Mouse (Mus musculus) neural tube, embryonic 15.5 days (tissue): ENCODE results near the gene Zfp37. TPM values are rescaled to one million over a fixed set of nuclear protein-coding genes. Genes with fewer than 3 reads are reported as not detected.
A peak's percentile ranks its signal among the peaks of the same experiment; 100 is the strongest.
"Not testable (repeated sequence)": the region's sequence is repeated elsewhere in the genome, so short reads cannot be mapped to it uniquely, and the experiment has no call there.

Experiments
- ATAC-seq: fragments of 200-750 bp; cut with Nextera tagmentation; 2 replicates; pipeline ENCODE4 v1.8.0; 2017; ENCODE audit warnings: mild to moderate bottlenecking, moderate TSS enrichment, moderate library complexity; ENCODE audit not compliant: low FRiP score
- H3K27ac ChIP-seq: fragments of 300-500 bp; sonication (generic); replicated peaks from 2 replicates; pipeline ENCODE4 v1.5.1; 2015; ENCODE audit warnings: mild to moderate bottlenecking, inconsistent platforms
- H3K27me3 ChIP-seq: fragments of 300-500 bp; sonication (generic); replicated peaks from 2 replicates; pipeline ENCODE4 v1.6.1; 2015; ENCODE audit warnings: inconsistent platforms
- H3K36me3 ChIP-seq: fragments of 300-500 bp; sonication (generic); 2 replicates; pipeline ENCODE4 v1.6.1; 2015; ENCODE audit warnings: inconsistent platforms
- H3K4me1 ChIP-seq: fragments of 300-500 bp; sonication (generic); 2 replicates; pipeline ENCODE4 v1.6.1; 2015; ENCODE audit warnings: inconsistent platforms
- H3K4me2 ChIP-seq: fragments of 300-500 bp; sonication (generic); 2 replicates; pipeline ENCODE4 v1.6.1; 2015; ENCODE audit warnings: inconsistent platforms, mild to moderate bottlenecking, moderate library complexity
- H3K4me3 ChIP-seq: fragments of 300-500 bp; sonication (generic); replicated peaks from 2 replicates; pipeline ENCODE4 v1.5.1; 2015; ENCODE audit warnings: mild to moderate bottlenecking, inconsistent platforms
- H3K9ac ChIP-seq: fragments of 300-500 bp; sonication (generic); replicated peaks from 2 replicates; pipeline ENCODE4 v1.6.1; 2015; ENCODE audit warnings: mild to moderate bottlenecking, inconsistent platforms
- H3K9me3 ChIP-seq: fragments of 300-500 bp; sonication (generic); replicated peaks from 2 replicates; pipeline ENCODE4 v1.6.1; 2016; ENCODE audit warnings: inconsistent platforms
- WGBS: fragments of 180-500 bp; shearing (Covaris S2); methylation state at CpG from one replicate; pipeline ENCODE4 v1.1.7; 2015; ENCODE audit warnings: mixed read lengths; 5-methylcytosine and 5-hydroxymethylcytosine counted together
- polyA plus RNA-seq: library from polyadenylated mRNA; unstranded; fragments of >200 nt; fragmentation: Nextera tagmentation; extraction: Ambion mirVana; gene quantifications from 2 replicates; pipeline ENCODE4 v1.2.1, GENCODE M21; 2015

Gene Zfp37
- 23.2 and 25.9 TPM in 2 replicates for polyA plus RNA-seq

GRCm38 (mm10) chr4:62230769-62231168 lies at the start of gene Zfp37:
TSS of gene Zfp37 (minus strand) at chr4:62231047.
- no peaks in the 10 kb centered on the region for H3K9me3 ChIP-seq
- no peaks in the 10 kb centered on the region for H3K36me3 ChIP-seq
- no peak for ATAC-seq
- no peaks in the 10 kb centered on the region for H3K27me3 ChIP-seq
- H3K4me1 ChIP-seq: no peaks in the 10 kb centered on the region
- H3K27ac ChIP-seq: no peak within 1 kb of the TSS
- H3K4me2 ChIP-seq: no peak within 1 kb of the TSS
- H3K4me3 ChIP-seq: no peak within 1 kb of the TSS
- H3K9ac ChIP-seq: no peak within 1 kb of the TSS
- 74% methylated on average over 13 of the region's 13 CpGs for WGBS

GRCm38 (mm10) chr4:62278081-62278480 lies 47.2 kb upstream of the Zfp37 start:
- WGBS: 47% methylated on average over 4 of the region's 4 CpGs
- Histone ChIP-seq H3K9ac (no peak overlapping the region), H3K4me3 (no peak overlapping the region), H3K36me3 (no peaks in the 10 kb centered on the region), H3K27me3 (no peaks in the 10 kb centered on the region), H3K27ac (no peak overlapping the region), H3K9me3 (no peaks in the 10 kb centered on the region), H3K4me1 (0 out of 2 replicates have a peak, but pooled peaks cover 7% of the 10 kb centered on the region), H3K4me2 (no peak overlapping the region)
- ATAC-seq: no peak

- 0 out of 2 replicates have a peak, but pooled peaks cover 7% of the 10 kb centered on the region for H3K4me1 ChIP-seq
- no peak for ATAC-seq
- H3K4me3 ChIP-seq: no peak overlapping the region
- H3K4me2 ChIP-seq: no peak overlapping the region
- H3K9me3 ChIP-seq: no peaks in the 10 kb centered on the region
- H3K27me3 ChIP-seq: no peaks in the 10 kb centered on the region
- 81% methylated on average over 3 of the region's 3 CpGs for WGBS
- H3K27ac ChIP-seq: no peak overlapping the region
- no peaks in the 10 kb centered on the region for H3K36me3 ChIP-seq
- no peak overlapping the region for H3K9ac ChIP-seq
Measured at GRCm38 (mm10) chr4:62277222-62277621, 46.4 kb upstream of the Zfp37 start.

- Histone ChIP-seq H3K4me2 (no peak overlapping the region), H3K4me3 (no peak overlapping the region), H3K9me3 (no peaks in the 10 kb centered on the region), H3K36me3 (no peaks in the 10 kb centered on the region), H3K9ac (no peak overlapping the region), H3K4me1 (0 out of 2 replicates have a peak, but pooled peaks cover 7% of the 10 kb centered on the region), H3K27me3 (no peaks in the 10 kb centered on the region), H3K27ac (no peak overlapping the region)
- ATAC-seq: no peak
- WGBS: 90% methylated on average over 10 of the region's 10 CpGs
Measured at GRCm38 (mm10) chr4:62276642-62277041, 45.8 kb upstream of the Zfp37 start.

- H3K4me2 ChIP-seq: no peak overlapping the region
Measured at GRCm38 (mm10) chr4:62274841-62275536, 44.1 kb upstream of the Zfp37 start.

GRCm38 (mm10) chr4:62273916-62274315 lies 43.1 kb upstream of the Zfp37 start:
- no peak overlapping the region for H3K4me2 ChIP-seq
- H3K4me1 ChIP-seq: 0 out of 2 replicates have a peak, but pooled peaks cover 7% of the 10 kb centered on the region
- no peaks in the 10 kb centered on the region for H3K27me3 ChIP-seq
- no peaks in the 10 kb centered on the region for H3K9me3 ChIP-seq
- 88% methylated on average over 10 of the region's 10 CpGs for WGBS
- no peak overlapping the region for H3K9ac ChIP-seq
- H3K36me3 ChIP-seq: no peaks in the 10 kb centered on the region
- no peak overlapping the region for H3K27ac ChIP-seq
- H3K4me3 ChIP-seq: no peak overlapping the region
- no peak for ATAC-seq

More at GRCm38 (mm10) chr4:62274841-62275536, 44.1 kb upstream of the Zfp37 start:
- H3K9ac ChIP-seq: no peak overlapping the region
- ATAC-seq: peak; percentile 77; the same call in 1 of the 2 replicates
- no peaks in the 10 kb centered on the region for H3K27me3 ChIP-seq
- no peaks in the 10 kb centered on the region for H3K9me3 ChIP-seq
- H3K36me3 ChIP-seq: no peaks in the 10 kb centered on the region
- 0 out of 2 replicates have a peak, but pooled peaks cover 7% of the 10 kb centered on the region for H3K4me1 ChIP-seq
- no peak overlapping the region for H3K4me3 ChIP-seq
- peak overlapping the region; percentile 54 for H3K27ac ChIP-seq
- 12% methylated on average over 12 of the region's 12 CpGs for WGBS

- Histone ChIP-seq H3K9ac (no peak overlapping the region), H3K4me1 (0 out of 2 replicates have a peak, but pooled peaks cover 7% of the 10 kb centered on the region), H3K27me3 (no peaks in the 10 kb centered on the region), H3K27ac (no peak overlapping the region), H3K36me3 (no peaks in the 10 kb centered on the region), H3K9me3 (no peaks in the 10 kb centered on the region), H3K4me2 (no peak overlapping the region), H3K4me3 (no peak overlapping the region)
- 92% methylated on average over 10 of the region's 10 CpGs for WGBS
- no peak for ATAC-seq
Measured at GRCm38 (mm10) chr4:62272696-62273095, 41.8 kb upstream of the Zfp37 start.

GRCm38 (mm10) chr4:62267101-62267500 lies 36.3 kb upstream of the Zfp37 start:
- Histone ChIP-seq H3K36me3 (no peaks in the 10 kb centered on the region), H3K4me3 (no peak overlapping the region), H3K9me3 (no peaks in the 10 kb centered on the region), H3K27me3 (no peaks in the 10 kb centered on the region), H3K27ac (no peak overlapping the region), H3K4me2 (no peak overlapping the region), H3K4me1 (0 out of 2 replicates have a peak, but pooled peaks cover 2% of the 10 kb centered on the region), H3K9ac (no peak overlapping the region)
- no peak for ATAC-seq
- WGBS: 70% methylated on average over 10 of the region's 10 CpGs

GRCm38 (mm10) chr4:62266016-62266415 lies 35.2 kb upstream of the Zfp37 start:
- H3K27me3 ChIP-seq, H3K4me2 ChIP-seq, H3K4me3 ChIP-seq, H3K9me3 ChIP-seq, H3K36me3 ChIP-seq, H3K27ac ChIP-seq, ATAC-seq, H3K4me1 ChIP-seq, H3K9ac ChIP-seq: not testable (repeated sequence)
- 81% methylated on average over 5 of the region's 7 CpGs for WGBS

- no peak overlapping the region for H3K27ac ChIP-seq
- no peaks in the 10 kb centered on the region for H3K27me3 ChIP-seq
- no peaks in the 10 kb centered on the region for H3K9me3 ChIP-seq
- H3K4me3 ChIP-seq: no peak overlapping the region
- 48% methylated on average over 10 of the region's 10 CpGs for WGBS
- no peaks in the 10 kb centered on the region for H3K36me3 ChIP-seq
- ATAC-seq: no peak
- 0 out of 2 replicates have a peak, but pooled peaks cover 2% of the 10 kb centered on the region for H3K4me1 ChIP-seq
- H3K4me2 ChIP-seq: no peak overlapping the region
- no peak overlapping the region for H3K9ac ChIP-seq
Measured at GRCm38 (mm10) chr4:62265154-62265836, 34.4 kb upstream of the Zfp37 start.

GRCm38 (mm10) chr4:62263133-62263844 lies 32.4 kb upstream of the Zfp37 start:
- H3K27ac ChIP-seq: no peak overlapping the region
- no peak for ATAC-seq
- no peak overlapping the region for H3K4me2 ChIP-seq
- H3K4me3 ChIP-seq: no peak overlapping the region
- 0 out of 2 replicates have a peak, but pooled peaks cover 2% of the 10 kb centered on the region for H3K4me1 ChIP-seq
- no peaks in the 10 kb centered on the region for H3K9me3 ChIP-seq
- 30% methylated on average over 7 of the region's 7 CpGs for WGBS
- no peaks in the 10 kb centered on the region for H3K36me3 ChIP-seq
- no peak overlapping the region for H3K9ac ChIP-seq
- H3K27me3 ChIP-seq: no peaks in the 10 kb centered on the region
